ENCODE assay signal across 8 mouse cellular contexts in the genomic region with DNA sequence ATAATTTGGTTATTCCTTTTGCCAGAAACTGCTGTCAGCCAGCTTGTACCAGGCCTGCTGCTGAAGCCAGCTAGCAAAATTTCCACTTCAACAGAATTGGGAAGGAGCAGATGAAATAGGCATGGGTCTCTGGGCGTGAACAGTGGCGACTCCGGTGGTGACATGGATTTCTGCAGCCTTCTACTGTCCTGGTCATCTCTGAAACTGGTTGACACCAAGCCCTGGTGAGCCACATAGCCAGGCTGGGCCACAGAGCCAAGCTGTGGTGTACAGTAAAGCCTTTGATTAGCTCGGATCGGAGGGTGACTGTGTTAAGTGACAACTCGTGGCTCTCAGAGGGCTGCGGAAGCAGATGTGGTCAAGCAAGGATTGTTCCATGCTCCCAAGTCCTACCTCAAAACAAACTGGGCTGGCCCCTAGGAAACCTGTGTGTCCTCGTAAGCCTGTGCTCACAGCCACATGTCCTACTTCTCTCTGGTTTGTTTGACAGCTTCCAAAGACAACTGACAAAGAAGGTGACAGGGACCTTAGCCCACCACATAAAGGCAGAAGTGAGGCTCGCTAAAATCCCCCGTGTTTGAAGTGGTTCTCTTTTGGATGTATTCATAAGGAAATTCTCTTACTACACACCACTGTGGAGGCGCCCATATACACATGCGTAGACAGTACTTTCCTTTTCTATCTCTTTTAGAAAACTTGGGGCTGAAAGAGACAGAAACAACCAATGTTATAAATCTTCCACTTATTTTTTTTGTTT. TPM values are rescaled to one million over a fixed set of nuclear protein-coding genes. Genes with fewer than 3 reads are reported as not detected.
DNase-seq lines count a peak whose midpoint lies in the region; ATAC-seq lines count a peak whose summit lies in the region.

No protein-coding gene starts in this region.

- WGBS in embryonic facial prominence, embryonic 14.5 days: 71% methylated on average over 12 of the region's 12 CpGs
- WGBS in hindbrain, embryonic 10.5 days: 79% methylated on average over 12 of the region's 12 CpGs
- 75% methylated on average over 12 of the region's 12 CpGs for WGBS in macrophage (ENCODE audit: missing documents)

- peak; percentile 17; the same call in 1 of the 2 replicates for ATAC-seq in embryonic facial prominence, embryonic 14.5 days (ENCODE audit: low read depth)
- ATAC-seq in monocyte, adult 5-6 weeks (replicated peaks; ENCODE audit: insufficient number of reproducible peaks, low FRiP score, low TSS enrichment, poor library complexity, severe bottlenecking): no peak

- H3K4me1 ChIP-seq in embryonic facial prominence, embryonic 14.5 days (ENCODE audit: control insufficient read depth, insufficient read depth, low read length): peaks cover 38% of the 10 kb centered on the region
- peaks cover 38% of the 10 kb centered on the region for H3K4me1 ChIP-seq in hindbrain, embryonic 10.5 days (replicated peaks)

- peak overlapping the region; percentile 52 for H3K4me2 ChIP-seq in embryonic facial prominence, embryonic 14.5 days (ENCODE audit: low read depth, low read length)

- H3K9ac ChIP-seq in embryonic facial prominence, embryonic 14.5 days (ENCODE audit: low read depth, low read length): no peak overlapping the region

- no peaks in the 10 kb centered on the region for H3K9me3 ChIP-seq in embryonic facial prominence, embryonic 14.5 days (ENCODE audit: control insufficient read depth, low read length)
- no peaks in the 10 kb centered on the region for H3K9me3 ChIP-seq in hindbrain, embryonic 10.5 days

- peaks cover 14% of the 10 kb centered on the region; the same call in 1 of the 2 replicates for H3K79me2 ChIP-seq in macrophage (ENCODE audit: inconsistent target)

- peak; percentile 18 to 19 for DNase-seq in layer of hippocampus, postnatal 25 days (ENCODE audit: extremely low spot score in 1 of 2, low spot score in 1 of 2)
- no peak for DNase-seq in layer of hippocampus, postnatal 36 days
- peak; percentile 39 for DNase-seq in ZHBTc4 (ENCODE audit: low read depth, low spot score)
- DNase-seq in embryonic facial prominence, embryonic 14.5 days (ENCODE audit: low spot score): no peak
- DNase-seq in hindbrain, embryonic 10.5 days (ENCODE audit: low spot score): peak; percentile 25
- peak; percentile 53 for DNase-seq in thymus, postnatal 25 days

- peak overlapping the region; percentile 86 for H3K27ac ChIP-seq in embryonic facial prominence, embryonic 14.5 days (replicated peaks; ENCODE audit: low read depth, low read length)
- no peak overlapping the region for H3K27ac ChIP-seq in hindbrain, embryonic 10.5 days
- peak overlapping the region; percentile 85 for H3K27ac ChIP-seq in macrophage

- no peaks in the 10 kb centered on the region for H3K36me3 ChIP-seq in embryonic facial prominence, embryonic 14.5 days (ENCODE audit: control insufficient read depth, insufficient read depth, low read length)
- H3K36me3 ChIP-seq in hindbrain, embryonic 10.5 days: peaks cover 5% of the 10 kb centered on the region; the same call in 1 of the 2 replicates
- no peaks in the 10 kb centered on the region for H3K36me3 ChIP-seq in macrophage (ENCODE audit: inconsistent target)

- H3K27me3 ChIP-seq in embryonic facial prominence, embryonic 14.5 days (replicated peaks; ENCODE audit: control insufficient read depth, insufficient read depth, low read length): no peaks in the 10 kb centered on the region
- H3K27me3 ChIP-seq in hindbrain, embryonic 10.5 days (ENCODE audit: insufficient read depth, poor library complexity, severe bottlenecking): no peaks in the 10 kb centered on the region

- H3K4me3 ChIP-seq in embryonic facial prominence, embryonic 14.5 days (ENCODE audit: low read depth, low read length): no peak overlapping the region
- no peak overlapping the region for H3K4me3 ChIP-seq in hindbrain, embryonic 10.5 days
- no peak overlapping the region for H3K4me3 ChIP-seq in macrophage (ENCODE audit: inconsistent target)

RNA-seq across cellular contexts. Expression of a gene that starts 36.5 kb away (rescaled TPM):
- total RNA-seq in layer of hippocampus, postnatal 25 days (2021): 10 to 100 TPM; 85.7 to 92.0 TPM
- 10 to 100 TPM; 82.4 to 85.4 TPM for total RNA-seq in layer of hippocampus, postnatal 36 days (2021)
- 80.1 and 87.9 TPM in 2 replicates for polyA plus RNA-seq in embryonic facial prominence, embryonic 14.5 days (2014; fragmentation: Nextera tagmentation; extraction: Ambion mirVana)
- 64.3 and 67.1 TPM in 2 replicates for polyA plus RNA-seq in hindbrain, embryonic 10.5 days (2016; fragmentation: Nextera tagmentation; extraction: Ambion mirVana)
- 100 to 1,000 TPM; 153 to 929 (median 216) TPM for total RNA-seq in macrophage (2018; cell fraction: chromatin; rRNA removed)
- 100 to 1,000 TPM in 3 of 26 experiments, 10 to 100 TPM in 23; 52.3 to 219 (median 58.2) TPM for total RNA-seq in macrophage (2018; cell fraction: cytosol; rRNA removed)
- 100 to 1,000 TPM in 25 of 26 experiments, 10 to 100 TPM in 1; 94.3 to 920 (median 177) TPM for total RNA-seq in macrophage (2018; cell fraction: nucleus; rRNA removed)
- 33.2 to 38.9 TPM (median 36.0 TPM) in 3 replicates for polyA plus RNA-seq in macrophage (2018)
- 75.1 to 154 TPM (median 114 TPM) in 3 replicates for total RNA-seq in monocyte, adult 5-6 weeks (2017)

Comparison
In these comparisons a context has a peak if more than half of its experiments do, and no peak if none do; other contexts are left out.
1. DNase-seq: peak in layer of hippocampus, postnatal 25 days (2 of 2), ZHBTc4 (single experiment), hindbrain, embryonic 10.5 days (single experiment) and thymus, postnatal 25 days (single experiment); none in layer of hippocampus, postnatal 36 days (0 of 2) and embryonic facial prominence, embryonic 14.5 days (single experiment).